In the genomic region with DNA sequence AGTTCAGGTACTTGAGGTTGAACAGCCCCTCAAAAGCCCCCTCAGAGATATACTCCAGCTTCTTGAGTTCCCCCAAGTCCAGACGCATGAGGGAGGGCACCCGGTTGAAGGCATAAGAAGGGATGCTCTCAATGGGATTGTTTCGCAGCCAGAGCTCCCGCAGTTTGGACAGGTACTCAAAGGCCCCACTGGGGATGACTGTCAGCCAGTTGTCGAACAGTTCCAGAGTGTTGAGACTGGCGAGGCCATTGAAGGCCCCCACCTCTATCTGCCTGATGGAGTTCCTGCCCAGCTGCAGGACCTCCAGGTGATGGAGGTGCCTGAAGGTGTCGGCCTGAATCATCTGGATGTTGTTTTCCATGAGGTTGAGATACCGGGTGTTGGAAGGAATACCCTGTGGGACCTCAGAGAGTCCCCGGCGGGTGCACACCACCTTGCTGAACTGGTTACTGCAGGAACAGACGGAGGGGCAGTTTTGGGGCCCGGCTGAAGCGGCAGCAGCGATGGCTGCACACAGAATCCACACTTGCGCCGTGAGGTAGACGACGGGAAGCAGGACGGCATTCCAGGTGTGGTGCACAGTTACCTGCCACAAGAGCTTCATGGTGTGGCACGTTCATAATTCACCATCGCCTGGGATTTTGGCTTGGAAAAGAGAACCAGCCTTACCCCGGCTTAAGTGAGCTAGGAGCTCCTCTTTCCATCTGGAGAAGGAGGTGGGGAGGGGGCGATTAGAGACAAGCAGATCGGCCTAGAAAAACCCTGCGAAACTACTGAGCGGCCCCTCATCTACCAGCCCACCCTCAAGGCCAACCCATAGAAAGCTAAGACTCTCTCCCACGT, we compare ENCODE assay signal across 8 mouse cellular contexts. TPM values are rescaled to one million over a fixed set of nuclear protein-coding genes. Genes with fewer than 3 reads are reported as not detected.
DNase-seq lines count a peak whose midpoint lies in the region; ATAC-seq and TF ChIP-seq lines count a peak whose summit lies in the region.

TSS of gene Lrrc4 (minus strand) at position 737 of the 843 bp plus-strand sequence.

- TF ChIP-seq CTCF in gastrocnemius, adult 2 months (IDR thresholded peaks at IDR 0.05), result no peak

- no peaks in the 10 kb centered on the region for H3K9me3 ChIP-seq in neural tube, embryonic 12.5 days

- WGBS in neural tube, embryonic 12.5 days, result 18% methylated on average over 27 of the region's 27 CpGs

- no peak for DNase-seq in gastrocnemius, adult 2 months
- DNase-seq in gastrocnemius, postnatal 25 days, result no peak
- peak; percentile 38 for DNase-seq in right cerebral cortex, postnatal 25 days
- no peak for DNase-seq in right cerebral cortex, postnatal 4 days
- DNase-seq in layer of hippocampus, postnatal 36 days, result peak in 1 of 2 experiments; percentile 32
- no peak for DNase-seq in ovary, postnatal 10 days (ENCODE audit: low spot score)

- ATAC-seq in neural tube, embryonic 12.5 days (ENCODE audit: low FRiP score, low read depth), result no peak
- ATAC-seq in megakaryocyte progenitor cell, adult 5-6 weeks (replicated peaks; ENCODE audit: poor library complexity), result no peak

- no peaks in the 10 kb centered on the region for H3K36me3 ChIP-seq in neural tube, embryonic 12.5 days

- H3K27ac ChIP-seq in gastrocnemius, adult 2 months, result peak within 1 kb of the TSS; percentile 49
- peak within 1 kb of the TSS; percentile 89 for H3K27ac ChIP-seq in neural tube, embryonic 12.5 days

- peak within 1 kb of the TSS; percentile 89 for H3K4me3 ChIP-seq in gastrocnemius, adult 2 months
- H3K4me3 ChIP-seq in neural tube, embryonic 12.5 days, result peak within 1 kb of the TSS; percentile 88

- H3K27me3 ChIP-seq in neural tube, embryonic 12.5 days (replicated peaks), result peaks cover 9% of the 10 kb centered on the region; the same call in 1 of the 2 replicates

- peak within 1 kb of the TSS; percentile 96 for H3K9ac ChIP-seq in neural tube, embryonic 12.5 days

- H3K4me1 ChIP-seq in neural tube, embryonic 12.5 days, result peaks cover 59% of the 10 kb centered on the region

- H3K4me2 ChIP-seq in neural tube, embryonic 12.5 days (replicated peaks), result peak within 1 kb of the TSS; percentile 97

- intact Hi-C loops in gastrocnemius, adult 2 months (cut with DNase I), result no loop called here

RNA-seq across cellular contexts. Expression of gene Lrrc4, which starts in this region (rescaled TPM):
- under 1 TPM; 0.33 to 0.54 TPM for total RNA-seq in gastrocnemius, adult 2 months (2021)
- under 1 TPM; 0.19 to 0.49 TPM for total RNA-seq in gastrocnemius, postnatal 25 days (2021)
- total RNA-seq in layer of hippocampus, postnatal 36 days (2021), result 10 to 100 TPM; 88.9 to 90.2 TPM
- polyA plus RNA-seq in neural tube, embryonic 12.5 days (2016; fragmentation: Nextera tagmentation; extraction: Ambion mirVana), result 6.5 and 6.9 TPM in 2 replicates
- total RNA-seq in megakaryocyte progenitor cell, adult 5-6 weeks (2015), result not detected in 2 replicates
- 0.61 TPM in 1 of 2 replicates, not detected in the other for total RNA-seq in megakaryocyte progenitor cell, adult 5-6 weeks (2017)

Comparison
In these comparisons a context has a peak if more than half of its experiments do, and no peak if none do; other contexts are left out.
1. RNA of gene Lrrc4 (total RNA-seq): 88.9 to 90.2 TPM in layer of hippocampus, postnatal 36 days; 0.33 to 0.54 TPM in gastrocnemius, adult 2 months, 0.19 to 0.49 TPM in gastrocnemius, postnatal 25 days and 0.61 TPM in megakaryocyte progenitor cell, adult 5-6 weeks; every median in the first group is over 10 times any median in the second.